Mouse (Mus musculus) kidney, embryonic 16.5 days (tissue): Measurements from ENCODE around the gene Hnf1a. TPM values are rescaled to one million over a fixed set of nuclear protein-coding genes. Genes with fewer than 3 reads are reported as not detected.

ENCODE experiments used
- ATAC-seq: fragments of 200-750 bp; cut with Nextera tagmentation; 2 replicates; pipeline ENCODE4 v1.8.0; 2017; ENCODE audit warnings: moderate TSS enrichment; ENCODE audit not compliant: low FRiP score, low TSS enrichment
- H3K27ac ChIP-seq: fragments of 300-500 bp; sonication (generic); 2 replicates; pipeline ENCODE4 v1.5.1; 2014; ENCODE audit warnings: low read length
- H3K27me3 ChIP-seq: fragments of 300-500 bp; sonication (generic); 2 replicates; pipeline ENCODE4 v1.6.1; 2014; ENCODE audit warnings: low read length, control low read depth, mixed read lengths; ENCODE audit not compliant: insufficient read depth
- H3K36me3 ChIP-seq: fragments of 300-500 bp; sonication (generic); 2 replicates; pipeline ENCODE4 v1.6.1; 2014; ENCODE audit warnings: low read length, control low read depth, mixed read lengths; ENCODE audit not compliant: insufficient read depth
- H3K4me1 ChIP-seq: fragments of 300-500 bp; sonication (generic); 2 replicates; pipeline ENCODE4 v1.6.1; 2014; ENCODE audit warnings: low read length, control low read depth, mixed read lengths; ENCODE audit not compliant: insufficient read depth
- H3K4me2 ChIP-seq: fragments of 300-500 bp; sonication (generic); replicated peaks from 2 replicates; pipeline ENCODE4 v1.6.1; 2014; ENCODE audit warnings: low read depth, low read length
- H3K4me3 ChIP-seq: fragments of 300-500 bp; sonication (generic); 2 replicates; pipeline ENCODE4 v1.5.1; 2014; ENCODE audit warnings: mild to moderate bottlenecking, low read length
- H3K9ac ChIP-seq: fragments of 300-500 bp; sonication (generic); replicated peaks from 2 replicates; pipeline ENCODE4 v1.6.1; 2014; ENCODE audit warnings: low read length
- H3K9me3 ChIP-seq: fragments of 300-500 bp; sonication (generic); 2 replicates; pipeline ENCODE4 v1.6.1; 2016; ENCODE audit warnings: low read length, control low read depth
- WGBS: fragments of 180-500 bp; shearing (Covaris S2); extraction: QIAGEN DNeasy Blood & Tissue Kit; methylation state at CpG from one replicate; pipeline ENCODE4 v1.1.7; 2014; 5-methylcytosine and 5-hydroxymethylcytosine counted together
- polyA plus RNA-seq: library from polyadenylated mRNA; unstranded; fragments of >200 nt; fragmentation: Nextera tagmentation; extraction: Ambion mirVana; gene quantifications from 2 replicates; pipeline ENCODE4 v1.2.1, GENCODE M21; 2015

Hnf1a gene
- polyA plus RNA-seq, 1 experiment from 2014 or later, result 12.6 TPM

DNA sequence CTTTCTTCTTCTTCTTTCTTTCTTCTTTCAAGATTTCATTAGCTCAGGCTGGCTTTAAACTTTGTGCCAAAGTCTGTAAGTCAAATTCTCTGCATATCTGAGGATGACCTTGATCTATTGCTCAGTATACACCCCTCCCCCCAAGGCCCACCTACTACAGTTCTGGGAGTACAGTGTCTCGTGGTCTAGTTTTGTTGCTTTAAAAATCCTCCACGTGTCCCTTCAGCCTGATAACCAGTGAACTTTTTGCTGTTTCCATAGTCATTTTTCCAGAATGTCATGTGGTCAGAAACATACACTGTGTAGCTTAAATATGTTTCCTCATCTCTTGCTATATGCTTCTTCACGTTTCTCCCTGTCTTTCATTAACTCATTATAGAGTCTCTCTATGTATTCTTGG, 39.1 kb upstream of the Hnf1a start:
- no peak overlapping the region for H3K4me3 ChIP-seq
- H3K9me3 ChIP-seq, result no peaks in the 10 kb centered on the region
- peak overlapping the region; percentile 100; the same call in 1 of the 2 replicates for H3K9ac ChIP-seq
- 45% methylated on average over 3 of the region's 3 CpGs for WGBS
- peaks cover 33% of the 10 kb centered on the region for H3K4me1 ChIP-seq
- H3K36me3 ChIP-seq, result no peaks in the 10 kb centered on the region
- H3K27ac ChIP-seq, result no peak overlapping the region
- no peaks in the 10 kb centered on the region for H3K27me3 ChIP-seq
- no peak for ATAC-seq
- H3K4me2 ChIP-seq, result peak overlapping the region; percentile 82; the same call in 1 of the 2 replicates

DNA sequence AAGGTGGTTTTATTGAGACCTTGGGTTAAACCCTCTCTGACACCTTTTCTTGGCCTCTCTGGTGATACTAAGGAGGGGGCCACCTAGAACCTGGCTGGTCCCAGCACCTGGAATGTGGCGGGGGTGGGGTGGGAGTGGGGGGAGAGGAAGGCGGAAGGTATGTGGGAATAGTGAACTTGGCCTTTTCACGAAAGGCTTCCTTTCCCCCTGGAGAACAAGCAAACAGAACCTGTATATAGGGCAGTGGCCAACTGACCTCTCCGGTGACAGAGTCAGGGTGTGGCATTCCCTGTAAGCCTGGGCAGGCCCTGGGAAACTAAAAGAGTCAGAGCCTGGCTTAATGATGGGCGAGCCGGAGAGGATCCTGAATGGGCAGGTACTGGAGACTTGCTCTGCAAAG, 38.2 kb upstream of the Hnf1a start:
- no peak overlapping the region for H3K9ac ChIP-seq
- no peak overlapping the region for H3K4me2 ChIP-seq
- peaks cover 28% of the 10 kb centered on the region for H3K4me1 ChIP-seq
- H3K9me3 ChIP-seq, result no peaks in the 10 kb centered on the region
- no peak for ATAC-seq
- H3K27ac ChIP-seq, result no peak overlapping the region
- WGBS, result 88% methylated on average over 6 of the region's 6 CpGs
- H3K27me3 ChIP-seq, result no peaks in the 10 kb centered on the region
- no peak overlapping the region for H3K4me3 ChIP-seq
- no peaks in the 10 kb centered on the region for H3K36me3 ChIP-seq

DNA sequence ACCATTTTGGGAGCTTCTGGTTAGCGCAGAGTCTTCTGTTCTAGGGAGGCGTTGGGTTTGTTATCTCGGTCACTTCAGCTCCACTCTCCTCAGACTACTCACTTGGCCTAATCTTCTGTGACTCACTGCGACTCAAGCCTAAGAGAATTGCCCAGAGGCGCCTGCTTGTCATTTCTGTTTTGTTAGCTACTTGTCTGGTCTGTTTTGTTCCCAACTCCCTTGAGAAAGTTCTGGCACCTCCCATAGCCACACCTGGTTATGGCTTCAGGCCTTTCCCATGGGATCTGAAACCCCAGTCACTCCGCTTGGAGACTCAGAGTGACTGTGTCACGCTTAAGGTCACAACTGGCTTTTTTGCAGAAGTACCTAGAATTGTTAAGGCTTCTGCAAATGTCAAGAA, 37.4 kb upstream of the Hnf1a start:
- no peak for ATAC-seq
- H3K27ac ChIP-seq, result no peak overlapping the region
- no peak overlapping the region for H3K9ac ChIP-seq
- no peaks in the 10 kb centered on the region for H3K9me3 ChIP-seq
- no peak overlapping the region for H3K4me3 ChIP-seq
- no peaks in the 10 kb centered on the region for H3K27me3 ChIP-seq
- 88% methylated on average over 7 of the region's 7 CpGs for WGBS
- H3K4me2 ChIP-seq, result no peak overlapping the region
- H3K36me3 ChIP-seq, result no peaks in the 10 kb centered on the region
- peaks cover 25% of the 10 kb centered on the region for H3K4me1 ChIP-seq

DNA sequence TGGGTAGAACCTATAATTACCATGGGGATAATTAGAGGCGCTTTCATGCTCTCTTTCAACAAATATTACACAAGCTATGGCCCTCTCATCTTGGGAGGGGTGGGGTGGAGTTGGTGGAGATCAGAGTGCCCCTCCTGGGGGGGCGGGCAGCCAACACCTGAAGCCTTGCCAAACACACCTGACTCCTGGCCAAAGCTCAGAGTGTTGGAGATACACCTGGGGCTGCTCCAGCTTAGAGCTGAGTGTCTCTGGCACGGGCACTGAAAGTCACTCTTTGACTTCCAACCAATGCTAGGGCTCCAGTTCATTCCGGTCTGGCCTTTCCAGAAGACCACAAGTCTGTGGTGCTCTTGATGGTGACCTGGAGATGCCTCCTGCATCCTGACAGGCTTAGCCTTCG, 36.9 kb upstream of the Hnf1a start:
- Histone ChIP-seq H3K36me3 (no peaks in the 10 kb centered on the region), H3K4me1 (peaks cover 22% of the 10 kb centered on the region), H3K9ac (no peak overlapping the region), H3K4me2 (no peak overlapping the region), H3K4me3 (no peak overlapping the region), H3K27ac (no peak overlapping the region), H3K27me3 (no peaks in the 10 kb centered on the region), H3K9me3 (no peaks in the 10 kb centered on the region)
- ATAC-seq, result no peak
- 92% methylated on average over 5 of the region's 5 CpGs for WGBS

DNA sequence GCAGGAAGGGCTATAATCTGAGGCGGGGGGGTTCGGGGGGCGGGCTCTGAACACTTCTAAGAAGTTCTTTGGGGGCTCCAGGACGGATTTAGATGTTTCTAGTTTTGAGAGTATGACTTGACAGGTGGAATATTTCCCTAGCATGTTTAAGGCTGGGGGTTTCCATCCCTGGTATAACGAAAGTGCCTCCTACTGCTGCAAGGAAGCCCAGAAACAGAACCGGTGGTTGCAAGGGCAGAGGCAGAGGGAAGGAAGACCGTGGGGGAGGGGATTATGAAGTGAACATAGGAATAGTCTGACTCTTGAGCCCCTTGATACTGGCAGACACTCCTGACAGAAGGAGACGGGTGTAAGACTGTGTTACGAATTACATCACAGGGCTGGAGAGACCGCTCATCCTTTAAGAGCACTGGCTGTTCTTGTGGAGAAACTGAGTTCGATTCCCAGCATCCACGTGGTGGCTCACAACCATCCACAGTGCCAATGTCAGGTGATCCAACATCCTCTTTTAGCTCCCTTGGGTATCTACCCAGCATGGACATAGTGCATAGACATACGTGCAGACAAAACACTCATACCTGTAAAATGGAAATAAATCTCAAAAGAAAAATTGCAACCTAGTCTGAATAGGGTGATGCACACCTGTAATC, 32.5 kb upstream of the Hnf1a start:
- peaks cover 9% of the 10 kb centered on the region; the same call in 1 of the 2 replicates for H3K4me1 ChIP-seq
- H3K4me3 ChIP-seq, result no peak overlapping the region
- no peak for ATAC-seq
- no peak overlapping the region for H3K4me2 ChIP-seq
- H3K9me3 ChIP-seq, result no peaks in the 10 kb centered on the region
- no peak overlapping the region for H3K9ac ChIP-seq
- WGBS, result 79% methylated on average over 13 of the region's 13 CpGs
- H3K27me3 ChIP-seq, result no peaks in the 10 kb centered on the region
- no peak overlapping the region for H3K27ac ChIP-seq
- H3K36me3 ChIP-seq, result no peaks in the 10 kb centered on the region

DNA sequence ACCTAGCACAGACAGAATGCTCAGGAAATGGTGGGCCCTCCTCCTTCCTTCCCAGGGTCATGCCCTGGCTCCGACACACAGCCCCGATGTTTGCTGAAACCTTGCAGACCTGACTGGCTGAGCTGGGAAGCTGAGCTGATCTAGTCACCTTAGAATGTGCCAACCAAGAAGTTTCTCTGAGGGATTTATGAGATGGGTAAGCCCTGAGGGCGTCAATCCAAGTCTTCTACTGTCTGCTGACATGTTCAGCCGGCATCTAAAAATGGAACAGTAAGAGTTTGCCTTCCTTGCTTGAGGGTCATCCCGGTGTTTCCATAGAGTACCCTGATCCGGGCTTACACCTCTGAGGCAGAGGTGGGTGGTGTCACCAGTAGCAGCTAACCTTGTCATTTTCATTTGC, 31.9 kb upstream of the Hnf1a start:
- H3K9ac ChIP-seq, result no peak overlapping the region
- H3K27me3 ChIP-seq, result no peaks in the 10 kb centered on the region
- H3K4me1 ChIP-seq, result peaks cover 9% of the 10 kb centered on the region; the same call in 1 of the 2 replicates
- WGBS, result 34% methylated on average over 6 of the region's 6 CpGs
- no peak overlapping the region for H3K4me2 ChIP-seq
- no peaks in the 10 kb centered on the region for H3K36me3 ChIP-seq
- no peak for ATAC-seq
- no peaks in the 10 kb centered on the region for H3K9me3 ChIP-seq
- no peak overlapping the region for H3K27ac ChIP-seq
- H3K4me3 ChIP-seq, result no peak overlapping the region

DNA sequence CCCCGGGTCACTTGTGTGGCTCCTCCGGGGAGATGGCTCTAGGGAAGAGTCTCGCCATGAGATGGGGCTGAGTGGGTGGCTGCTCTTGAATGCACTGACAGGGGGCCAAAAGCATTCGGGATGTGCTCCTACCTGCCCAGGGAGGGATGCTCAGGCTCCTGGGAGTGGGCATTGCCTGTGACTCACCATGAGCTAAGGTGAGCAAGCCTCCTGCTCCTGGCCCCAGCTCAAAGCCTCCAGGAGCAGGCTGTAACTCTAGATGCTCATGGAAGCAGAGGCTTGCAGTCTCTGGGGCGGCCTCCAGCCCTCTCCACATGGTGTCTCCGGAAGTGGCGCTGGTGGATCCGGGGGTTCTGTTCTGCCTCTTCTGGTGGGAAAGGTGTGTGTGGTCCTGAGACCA, 30.6 kb upstream of the Hnf1a start:
- Histone ChIP-seq H3K4me2 (no peak overlapping the region), H3K9ac (no peak overlapping the region), H3K4me1 (peaks cover 9% of the 10 kb centered on the region; the same call in 1 of the 2 replicates), H3K36me3 (no peaks in the 10 kb centered on the region), H3K9me3 (no peaks in the 10 kb centered on the region), H3K27ac (no peak overlapping the region), H3K27me3 (no peaks in the 10 kb centered on the region), H3K4me3 (no peak overlapping the region)
- WGBS, result 69% methylated on average over 8 of the region's 8 CpGs
- ATAC-seq, result no peak

DNA sequence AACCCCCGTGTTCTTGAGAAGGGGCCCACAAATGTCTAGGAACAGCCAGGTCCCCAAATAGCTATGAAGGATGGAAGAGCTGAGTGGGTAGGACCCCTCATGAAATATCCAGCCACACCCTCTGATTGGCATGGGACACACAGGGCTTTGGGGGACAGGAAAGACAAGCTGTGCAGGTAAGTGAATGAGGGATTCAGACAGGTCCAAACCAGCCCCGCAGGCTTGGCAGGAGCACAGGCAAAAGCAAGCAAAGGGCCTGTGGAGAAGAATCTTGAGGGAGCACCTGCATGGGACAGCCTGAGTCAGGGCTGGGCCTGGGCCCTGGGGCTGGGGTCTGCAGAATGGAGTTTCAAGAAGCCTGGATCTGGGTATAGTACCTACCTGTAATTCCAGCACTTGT, 29.6 kb upstream of the Hnf1a start:
- Histone ChIP-seq H3K36me3 (no peaks in the 10 kb centered on the region), H3K9me3 (no peaks in the 10 kb centered on the region)
- ATAC-seq, result no peak

DNA sequence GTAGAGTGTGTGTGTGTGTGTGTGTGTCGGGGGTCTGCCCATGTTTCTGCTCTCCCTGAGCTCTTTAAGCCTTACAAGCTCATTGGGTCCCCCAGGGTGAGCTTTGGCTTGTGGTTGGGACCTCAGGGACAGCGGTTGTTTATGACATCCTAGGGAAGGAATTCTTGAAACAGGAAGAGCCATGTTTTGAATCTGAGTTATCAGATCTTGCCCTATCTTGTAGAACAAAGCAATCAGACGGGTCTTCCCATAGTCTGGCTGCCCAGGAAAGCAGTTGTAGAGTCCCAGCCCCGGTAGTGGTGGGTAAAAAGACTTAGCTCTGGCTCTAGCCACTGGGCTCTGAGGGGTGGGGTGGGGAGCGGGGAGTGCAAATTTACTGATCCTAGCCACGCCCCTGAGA, 26.4 kb upstream of the Hnf1a start:
- no peak overlapping the region for H3K4me3 ChIP-seq
- no peaks in the 10 kb centered on the region for H3K4me1 ChIP-seq
- no peak overlapping the region for H3K4me2 ChIP-seq
- 69% methylated on average over 6 of the region's 6 CpGs for WGBS
- ATAC-seq, result no peak
- no peaks in the 10 kb centered on the region for H3K27me3 ChIP-seq
- no peaks in the 10 kb centered on the region for H3K9me3 ChIP-seq
- no peak overlapping the region for H3K27ac ChIP-seq
- H3K9ac ChIP-seq, result no peak overlapping the region
- H3K36me3 ChIP-seq, result no peaks in the 10 kb centered on the region

More for the DNA sequence above, 29.6 kb upstream of the Hnf1a start:
- no peak overlapping the region for H3K9ac ChIP-seq
- no peak overlapping the region for H3K27ac ChIP-seq
- no peak overlapping the region for H3K4me2 ChIP-seq
- peaks cover 9% of the 10 kb centered on the region; the same call in 1 of the 2 replicates for H3K4me1 ChIP-seq
- WGBS, result 71% methylated on average over 2 of the region's 2 CpGs
- no peak overlapping the region for H3K4me3 ChIP-seq
- H3K27me3 ChIP-seq, result no peaks in the 10 kb centered on the region

DNA sequence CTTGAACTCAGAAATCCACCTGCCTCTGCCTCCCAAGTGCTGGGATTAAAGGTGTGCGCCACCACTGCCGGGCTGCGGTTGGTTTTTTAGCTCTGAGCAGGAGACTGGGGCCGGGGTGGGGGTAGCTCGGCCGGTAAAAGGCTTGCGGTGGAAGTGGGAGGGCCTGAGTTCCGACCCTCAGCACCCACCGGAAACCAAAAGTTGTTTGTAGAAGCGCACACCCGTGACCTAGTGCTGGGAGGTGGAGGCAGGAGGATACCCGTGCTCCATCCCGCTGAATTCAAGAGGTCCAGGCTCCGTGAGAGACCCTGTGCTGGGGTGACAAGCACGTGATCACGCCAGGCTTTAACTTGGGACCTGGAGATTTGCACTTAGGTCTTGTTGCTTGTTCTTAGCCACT, 25.6 kb upstream of the Hnf1a start:
- H3K4me1 ChIP-seq, result no peaks in the 10 kb centered on the region
- WGBS, result 74% methylated on average over 16 of the region's 16 CpGs

More for the DNA sequence above, 25.6 kb upstream of the Hnf1a start:
- no peak for ATAC-seq
- Histone ChIP-seq H3K27ac (no peak overlapping the region), H3K4me3 (no peak overlapping the region), H3K9me3 (no peaks in the 10 kb centered on the region), H3K9ac (no peak overlapping the region), H3K27me3 (no peaks in the 10 kb centered on the region), H3K36me3 (no peaks in the 10 kb centered on the region), H3K4me2 (no peak overlapping the region)
